Mouse (Mus musculus): ENCODE data around the gene Rd3l. TPM values are rescaled to one million over a fixed set of nuclear protein-coding genes. Genes with fewer than 3 reads are reported as not detected.
"Not testable (repeated sequence)": the region's sequence is repeated elsewhere in the genome, so short reads cannot be mapped to it uniquely, and the experiment has no call there.

Rd3l gene
- polyA plus RNA-seq, 1 experiment from 2014 or later = not detected

GRCm38 (mm10) chr12:111958101-111958865 is 22.8 kb downstream of the Rd3l start:
- no peak overlapping the region for H3K9ac ChIP-seq (replicated peaks)
- H3K27me3 ChIP-seq = no peaks in the 10 kb centered on the region
- peak; percentile 41; the same call in 1 of the 2 replicates for ATAC-seq (ENCODE audit: low FRiP score, low read depth)
- H3K4me3 ChIP-seq = no peak overlapping the region
- peaks cover 41% of the 10 kb centered on the region for H3K36me3 ChIP-seq
- H3K4me2 ChIP-seq (replicated peaks) = no peak overlapping the region
- WGBS = 45% methylated on average over 9 of the region's 9 CpGs
- 0 out of 2 replicates have a peak, but pooled peaks cover 3% of the 10 kb centered on the region for H3K9me3 ChIP-seq
- 0 out of 2 replicates have a peak, but pooled peaks cover 4% of the 10 kb centered on the region for H3K4me1 ChIP-seq
- H3K27ac ChIP-seq (replicated peaks) = no peak overlapping the region

- no peak overlapping the region for H3K4me2 ChIP-seq (replicated peaks)
- 0 out of 2 replicates have a peak, but pooled peaks cover 3% of the 10 kb centered on the region for H3K9me3 ChIP-seq
Measured at GRCm38 (mm10) chr12:111956173-111956572, 24.9 kb downstream of the Rd3l start.

GRCm38 (mm10) chr12:111951701-111952100 is 29.4 kb downstream of the Rd3l start:
- 60% methylated on average over 5 of the region's 5 CpGs for WGBS
- no peak for ATAC-seq (ENCODE audit: low FRiP score, low read depth)
- H3K27ac ChIP-seq (replicated peaks) = no peak overlapping the region

More at GRCm38 (mm10) chr12:111956173-111956572, 24.9 kb downstream of the Rd3l start:
- H3K4me1 ChIP-seq = 0 out of 2 replicates have a peak, but pooled peaks cover 9% of the 10 kb centered on the region
- H3K36me3 ChIP-seq = peaks cover 21% of the 10 kb centered on the region
- no peak overlapping the region for H3K27ac ChIP-seq (replicated peaks)
- no peaks in the 10 kb centered on the region for H3K27me3 ChIP-seq
- no peak overlapping the region for H3K4me3 ChIP-seq
- no peak for ATAC-seq (ENCODE audit: low FRiP score, low read depth)
- H3K9ac ChIP-seq (replicated peaks) = no peak overlapping the region
- WGBS = 88% methylated on average over 5 of the region's 5 CpGs

GRCm38 (mm10) chr12:111950486-111950885 is 30.6 kb downstream of the Rd3l start:
- H3K36me3 ChIP-seq = no peaks in the 10 kb centered on the region
- H3K4me2 ChIP-seq (replicated peaks) = no peak overlapping the region
- no peak overlapping the region for H3K27ac ChIP-seq (replicated peaks)
- no peaks in the 10 kb centered on the region for H3K27me3 ChIP-seq
- no peak for ATAC-seq (ENCODE audit: low FRiP score, low read depth)
- no peak overlapping the region for H3K9ac ChIP-seq (replicated peaks)
- H3K4me1 ChIP-seq = 0 out of 2 replicates have a peak, but pooled peaks cover 4% of the 10 kb centered on the region
- no peak overlapping the region for H3K4me3 ChIP-seq
- WGBS = 81% methylated on average over 5 of the region's 5 CpGs
- no peaks in the 10 kb centered on the region for H3K9me3 ChIP-seq

More at GRCm38 (mm10) chr12:111951701-111952100, 29.4 kb downstream of the Rd3l start:
- Histone ChIP-seq H3K9me3 (no peaks in the 10 kb centered on the region), H3K36me3 (no peaks in the 10 kb centered on the region), H3K9ac (replicated peaks) (no peak overlapping the region), H3K27me3 (no peaks in the 10 kb centered on the region), H3K4me2 (replicated peaks) (no peak overlapping the region), H3K4me3 (no peak overlapping the region), H3K4me1 (0 out of 2 replicates have a peak, but pooled peaks cover 4% of the 10 kb centered on the region)

GRCm38 (mm10) chr12:111946716-111947115 is 34.4 kb downstream of the Rd3l start:
- no peak overlapping the region for H3K4me3 ChIP-seq
- H3K36me3 ChIP-seq = no peaks in the 10 kb centered on the region
- no peak overlapping the region for H3K27ac ChIP-seq (replicated peaks)
- ATAC-seq (ENCODE audit: low FRiP score, low read depth) = no peak
- no peak overlapping the region for H3K9ac ChIP-seq (replicated peaks)
- no peaks in the 10 kb centered on the region for H3K9me3 ChIP-seq
- 60% methylated on average over 2 of the region's 2 CpGs for WGBS
- no peaks in the 10 kb centered on the region for H3K27me3 ChIP-seq
- H3K4me2 ChIP-seq (replicated peaks) = no peak overlapping the region
- H3K4me1 ChIP-seq = 0 out of 2 replicates have a peak, but pooled peaks cover 4% of the 10 kb centered on the region

GRCm38 (mm10) chr12:111945765-111946655 is 35.1 kb downstream of the Rd3l start:
- WGBS = 67% methylated on average over 11 of the region's 15 CpGs
- H3K36me3 ChIP-seq; H3K4me3 ChIP-seq; H3K4me1 ChIP-seq; H3K9me3 ChIP-seq; H3K27me3 ChIP-seq; H3K4me2 ChIP-seq (replicated peaks); H3K9ac ChIP-seq (replicated peaks); H3K27ac ChIP-seq (replicated peaks); ATAC-seq (ENCODE audit: low FRiP score, low read depth): not testable (repeated sequence)

- Histone ChIP-seq H3K27me3 (no peaks in the 10 kb centered on the region), H3K9me3 (no peaks in the 10 kb centered on the region), H3K4me1 (0 out of 2 replicates have a peak, but pooled peaks cover 3% of the 10 kb centered on the region), H3K27ac (replicated peaks) (no peak overlapping the region), H3K4me2 (replicated peaks) (no peak overlapping the region), H3K9ac (replicated peaks) (no peak overlapping the region), H3K36me3 (no peaks in the 10 kb centered on the region), H3K4me3 (no peak overlapping the region)
- ATAC-seq (ENCODE audit: low FRiP score, low read depth) = no peak
- 71% methylated on average over 8 of the region's 8 CpGs for WGBS
Measured at GRCm38 (mm10) chr12:111945115-111945514, 36.0 kb downstream of the Rd3l start.

- H3K9me3 ChIP-seq; H3K4me3 ChIP-seq; H3K36me3 ChIP-seq; H3K4me2 ChIP-seq (replicated peaks); H3K9ac ChIP-seq (replicated peaks); H3K4me1 ChIP-seq; H3K27me3 ChIP-seq: not testable (repeated sequence)
- 71% methylated on average over 17 of the region's 20 CpGs for WGBS
- H3K27ac ChIP-seq (replicated peaks) = peak overlapping the region; percentile 30; the same call in 1 of the 2 replicates
- 0 out of 2 replicates have a peak, but pooled peaks have one; percentile 16 for ATAC-seq (ENCODE audit: low FRiP score, low read depth)
Measured at GRCm38 (mm10) chr12:111944065-111944987, 36.8 kb downstream of the Rd3l start.

GRCm38 (mm10) chr12:111943421-111944064 is 37.6 kb downstream of the Rd3l start:
- Histone ChIP-seq H3K4me1 (0 out of 2 replicates have a peak, but pooled peaks cover 3% of the 10 kb centered on the region), H3K4me3 (no peak overlapping the region), H3K9me3 (no peaks in the 10 kb centered on the region), H3K27ac (replicated peaks) (peak overlapping the region; percentile 30; the same call in 1 of the 2 replicates), H3K9ac (replicated peaks) (no peak overlapping the region), H3K36me3 (no peaks in the 10 kb centered on the region), H3K27me3 (no peaks in the 10 kb centered on the region), H3K4me2 (replicated peaks) (no peak overlapping the region)
- no peak for ATAC-seq (ENCODE audit: low FRiP score, low read depth)
- WGBS = 65% methylated on average over 10 of the region's 10 CpGs

GRCm38 (mm10) chr12:111938623-111939177 is 42.4 kb downstream of the Rd3l start:
- Histone ChIP-seq H3K4me1 (peaks cover 12% of the 10 kb centered on the region; the same call in 1 of the 2 replicates), H3K9ac (replicated peaks) (no peak overlapping the region), H3K27ac (replicated peaks) (no peak overlapping the region), H3K27me3 (no peaks in the 10 kb centered on the region), H3K4me3 (no peak overlapping the region), H3K36me3 (no peaks in the 10 kb centered on the region), H3K9me3 (no peaks in the 10 kb centered on the region), H3K4me2 (replicated peaks) (no peak overlapping the region)
- no peak for ATAC-seq (ENCODE audit: low FRiP score, low read depth)
- 69% methylated on average over 1 of the region's 1 CpGs for WGBS

Measured in midbrain, embryonic 12.5 days (tissue).